In the genomic region with DNA sequence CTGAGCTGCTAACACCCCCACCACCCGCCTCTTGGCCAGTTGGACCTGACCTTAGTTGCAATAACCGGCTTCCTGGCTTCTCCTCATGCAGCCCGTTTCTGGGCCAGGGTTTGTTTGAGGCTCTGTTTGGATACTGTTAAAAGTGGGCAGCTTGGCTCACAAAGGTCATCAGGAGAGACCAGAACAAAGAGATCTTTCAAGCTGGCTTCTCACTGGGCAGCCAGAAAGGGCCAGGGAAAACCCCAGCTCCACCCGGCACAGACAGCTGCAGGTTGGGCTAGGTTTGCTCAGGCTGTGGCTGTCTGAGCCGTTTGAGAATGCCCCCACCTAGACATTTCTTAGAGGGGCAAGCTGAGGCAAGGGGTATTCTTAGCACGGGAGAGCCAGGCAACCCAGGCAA, we compare ENCODE assay signal across 12 mouse cellular contexts. TPM values are rescaled to one million over a fixed set of nuclear protein-coding genes. Genes with fewer than 3 reads are reported as not detected.
DNase-seq lines count a peak whose midpoint lies in the region; ATAC-seq and TF ChIP-seq lines count a peak whose summit lies in the region.
"Had no signal": no experiment of that assay in that cellular context is flagged by ENCODE, and none has a peak within 500 bp of the region (broad histone marks: within the 10 kb centered on the region; RNA-seq: fewer than 3 reads in every experiment).

No protein-coding gene starts in this region.

- peak overlapping the region; percentile 40; the same call in 1 of the 2 replicates for H3K27ac ChIP-seq in layer of hippocampus, adult 2 months
- peak overlapping the region; percentile 67 for H3K27ac ChIP-seq in cerebellum, adult 2 months (ENCODE audit: insufficient read depth, low read length)
- H3K27ac ChIP-seq in liver, embryonic 11.5 days (ENCODE audit: low read depth, low read length) = peak overlapping the region; percentile 54; the same call in 1 of the 2 replicates

- ATAC-seq in cerebellum, adult (ENCODE audit: insufficient number of reproducible peaks, low FRiP score, low TSS enrichment) = no peak
- ATAC-seq in liver, embryonic 11.5 days (replicated peaks; ENCODE audit: low FRiP score) = 0 out of 2 replicates have a peak, but pooled peaks have one; percentile 8

- H3K27me3 ChIP-seq in cerebellum, adult 2 months (ENCODE audit: control insufficient read depth, insufficient read depth, low read length) = no peaks in the 10 kb centered on the region
- no peaks in the 10 kb centered on the region for H3K27me3 ChIP-seq in liver, embryonic 11.5 days (replicated peaks; ENCODE audit: control insufficient read depth, insufficient read depth, low read length)

- peak; percentile 75 for DNase-seq in cerebellum, adult 11-12 months
- DNase-seq in layer of hippocampus, adult 2 months (ENCODE audit: low spot score in 2 of 2) = no peak
- DNase-seq in layer of hippocampus, postnatal 14 days (ENCODE audit: low spot score in 2 of 2) = no peak
- DNase-seq in cerebellum, adult 2 months = peak; percentile 63 to 67
- DNase-seq in liver, embryonic 11.5 days (ENCODE audit: low spot score) = no peak
- DNase-seq in MN1 (ENCODE audit: low spot score) = no peak
- no peak for DNase-seq in right cerebral cortex, postnatal 4 days
- DNase-seq: B cell, adult 2 months; heart, postnatal 10 days; lung, postnatal 4 days had no signal

- no peak for TF ChIP-seq CTCF in layer of hippocampus, adult 2 months (conservative IDR thresholded peaks at IDR 0.05)
- no peak for TF ChIP-seq CTCF in cerebellum, adult 2 months (IDR thresholded peaks at IDR 0.05; ENCODE audit: borderline replicate concordance, insufficient read depth, low read depth, low read length)

- 9% methylated on average over 6 of the region's 6 CpGs for WGBS in cerebellum, adult 2 months
- 57% methylated on average over 6 of the region's 6 CpGs for WGBS in liver, embryonic 11.5 days

- H3K9ac ChIP-seq in liver, embryonic 11.5 days (ENCODE audit: low read depth, low read length) = no peak overlapping the region

- peaks cover 33% of the 10 kb centered on the region for H3K4me1 ChIP-seq in cerebellum, adult 2 months (ENCODE audit: control insufficient read depth, insufficient read depth, low read length)
- H3K4me1 ChIP-seq in liver, embryonic 11.5 days (replicated peaks; ENCODE audit: control insufficient read depth, insufficient read depth, low read length) = peaks cover 13% of the 10 kb centered on the region

- no peak overlapping the region for H3K4me2 ChIP-seq in liver, embryonic 11.5 days

- H3K4me3 ChIP-seq in layer of hippocampus, adult 2 months = no peak overlapping the region
- H3K4me3 ChIP-seq in cerebellum, adult 2 months (replicated peaks; ENCODE audit: insufficient read depth, low read depth, low read length) = no peak overlapping the region
- no peak overlapping the region for H3K4me3 ChIP-seq in liver, embryonic 11.5 days (ENCODE audit: low read depth, low read length)
- H3K4me3 ChIP-seq: erythroblast, embryonic 14.5 days had no signal

- H3K9me3 ChIP-seq in liver, embryonic 11.5 days (ENCODE audit: control insufficient read depth, low read length) = no peaks in the 10 kb centered on the region

- no peaks in the 10 kb centered on the region for H3K36me3 ChIP-seq in liver, embryonic 11.5 days (ENCODE audit: control insufficient read depth, insufficient read depth, low read length)

- no peak for TF ChIP-seq POLR2A in cerebellum, adult 2 months (IDR thresholded peaks at IDR 0.05; ENCODE audit: borderline replicate concordance, insufficient read depth, low read length)

RNA-seq across cellular contexts. Expression of a gene that starts 34.6 kb away (rescaled TPM):
- total RNA-seq in layer of hippocampus, adult 2 months (2021) = 1 to 10 TPM; 7.0 to 8.6 TPM
- 1 to 10 TPM; 6.8 to 6.9 TPM for total RNA-seq in layer of hippocampus, postnatal 14 days (2021)
- 5.9 and 6.3 TPM in 2 replicates for polyA plus RNA-seq in cerebellum, adult 2 months (2012; rRNA removed)
- 14.1 and 14.3 TPM in 2 replicates for polyA plus RNA-seq in liver, embryonic 11.5 days (2014; fragmentation: Nextera tagmentation; extraction: Ambion mirVana)

RNA-seq across cellular contexts. Expression of a gene that starts 51.5 kb away (rescaled TPM):
- total RNA-seq in layer of hippocampus, adult 2 months (2021) = 10 to 100 TPM; 56.0 to 62.6 TPM
- total RNA-seq in layer of hippocampus, postnatal 14 days (2021) = 10 to 100 TPM; 36.9 to 45.0 TPM
- polyA plus RNA-seq in cerebellum, adult 2 months (2012; rRNA removed) = 59.6 and 64.8 TPM in 2 replicates
- 71.9 and 76.9 TPM in 2 replicates for polyA plus RNA-seq in liver, embryonic 11.5 days (2014; fragmentation: Nextera tagmentation; extraction: Ambion mirVana)

Comparison
In these comparisons a context has a peak if more than half of its experiments do, and no peak if none do; other contexts are left out.
1. DNase-seq: peak in cerebellum, adult 11-12 months (single experiment) and cerebellum, adult 2 months (2 of 2); none in layer of hippocampus, adult 2 months (0 of 2), layer of hippocampus, postnatal 14 days (0 of 2), liver, embryonic 11.5 days (single experiment), MN1 (single experiment) and right cerebral cortex, postnatal 4 days (single experiment).
2. Peak in every context shown above with its lines, with median percentiles within 50 percentile points of each other: H3K27ac ChIP-seq.